Mouse (Mus musculus) lung, postnatal 0 days (tissue): ENCODE measurements around the gene Gm10272. TPM values are rescaled to one million over a fixed set of nuclear protein-coding genes. Genes with fewer than 3 reads are reported as not detected.
"Not testable (repeated sequence)": the region's sequence is repeated elsewhere in the genome, so short reads cannot be mapped to it uniquely, and the experiment has no call there.

Experiments
- ATAC-seq: fragments of 200-750 bp; cut with Nextera tagmentation; 2 replicates; pipeline ENCODE4 v1.8.0; 2017; ENCODE audit warnings: moderate library complexity
- DNase-seq: peaks from one replicate; pipeline ENCODE4 v3.0.0-alpha.2; 2016; ENCODE audit warnings: low spot score
- H3K27ac ChIP-seq: fragments of 300-500 bp; sonication (generic); 2 replicates; pipeline ENCODE4 v1.5.1; 2014; ENCODE audit warnings: antibody characterized with exemption, mild to moderate bottlenecking, low read length, mixed read lengths
- H3K27me3 ChIP-seq: fragments of 300-500 bp; sonication (generic); replicated peaks from 2 replicates; pipeline ENCODE4 v1.6.1; 2014; ENCODE audit warnings: low read length, mixed read lengths; ENCODE audit not compliant: insufficient read depth
- H3K36me3 ChIP-seq: fragments of 300-500 bp; sonication (generic); 2 replicates; pipeline ENCODE4 v1.6.1; 2014; ENCODE audit warnings: low read length, mixed read lengths; ENCODE audit not compliant: insufficient read depth
- H3K4me1 ChIP-seq: fragments of 300-500 bp; sonication (generic); 2 replicates; pipeline ENCODE4 v1.6.1; 2014; ENCODE audit warnings: antibody characterized with exemption, low read depth, low read length, mixed read lengths; ENCODE audit not compliant: insufficient read depth
- H3K4me2 ChIP-seq: fragments of 300-500 bp; sonication (generic); replicated peaks from 2 replicates; pipeline ENCODE4 v1.6.1; 2014; ENCODE audit warnings: low read depth, mild to moderate bottlenecking, low read length, moderate library complexity, mixed read lengths
- H3K4me3 ChIP-seq: fragments of 300-500 bp; sonication (generic); 2 replicates; pipeline ENCODE4 v1.5.1; 2014; ENCODE audit warnings: low read depth, low read length
- H3K9ac ChIP-seq: fragments of 300-500 bp; sonication (generic); replicated peaks from 2 replicates; pipeline ENCODE4 v1.6.1; 2014; ENCODE audit warnings: low read depth, mild to moderate bottlenecking
- H3K9me3 ChIP-seq: fragments of 300-500 bp; sonication (generic); 2 replicates; pipeline ENCODE4 v1.6.1; 2016; ENCODE audit warnings: low read length, mixed read lengths
- CTCF ChIP-seq: IDR thresholded peaks from 2 replicates; pipeline ENCODE4 v1.5.1; 2016; ENCODE audit warnings: antibody characterized with exemption, mild to moderate bottlenecking
- EP300 ChIP-seq: IDR thresholded peaks from 2 replicates; pipeline ENCODE4 v1.6.1; 2016; ENCODE audit warnings: antibody characterized with exemption, mild to moderate bottlenecking, control low read depth
- WGBS: fragments of 180-500 bp; shearing (Covaris S2); extraction: QIAGEN DNeasy Blood & Tissue Kit; methylation state at CpG from one replicate; pipeline ENCODE4 v1.1.7; 2014; 5-methylcytosine and 5-hydroxymethylcytosine counted together
- polyA plus RNA-seq: library from polyadenylated mRNA; unstranded; fragments of >200 nt; fragmentation: Nextera tagmentation; extraction: Ambion mirVana; gene quantifications from 2 replicates; pipeline ENCODE4 v1.2.1, GENCODE M21; 2015

Gm10272 gene
- polyA plus RNA-seq, 1 experiment from 2014 or later, result not detected

DNA sequence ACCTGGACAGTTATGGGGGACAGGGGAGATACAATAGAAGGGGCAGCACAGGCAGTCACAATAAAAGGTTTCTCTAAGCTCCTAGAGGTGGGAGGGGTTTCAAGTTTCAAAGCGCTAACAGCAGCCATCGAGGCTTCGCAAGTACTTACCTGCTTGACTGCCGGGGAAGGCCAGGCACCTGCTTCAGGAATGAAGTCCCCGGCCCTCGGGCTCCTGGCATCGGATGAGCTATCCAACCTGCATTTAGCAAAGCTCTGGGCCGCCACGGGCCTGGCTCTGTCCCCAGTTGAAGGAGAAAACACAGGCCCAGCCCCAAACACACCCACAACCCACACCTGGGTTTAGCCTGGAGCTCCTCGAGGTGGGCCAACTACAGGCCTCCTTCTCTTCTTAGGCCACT is 19.4 kb upstream of the Gm10272 start:
- DNase-seq, result no peak

DNA sequence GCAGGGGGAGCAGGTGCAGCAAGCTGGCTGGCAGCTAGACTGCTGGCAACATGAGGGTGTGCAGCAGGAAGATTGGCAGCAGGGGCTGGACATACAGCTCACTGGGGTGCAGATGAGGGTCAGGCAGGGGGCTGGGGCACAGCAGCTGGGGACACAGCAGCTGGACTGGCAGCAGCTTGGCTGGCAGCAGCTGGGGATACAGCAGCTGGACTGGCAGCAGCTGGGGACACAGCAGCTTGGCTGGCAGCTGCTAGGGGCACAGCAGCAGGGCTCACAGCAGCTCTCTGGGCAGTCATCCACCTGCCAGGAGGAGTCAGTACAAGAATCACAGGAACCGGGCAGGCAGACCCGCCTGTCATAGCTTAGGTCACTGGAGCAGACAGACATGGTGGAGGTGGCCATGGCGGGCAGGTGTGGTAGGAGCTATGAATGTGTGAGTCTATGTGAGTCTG is 16.0 kb upstream of the Gm10272 start, which contains the start of gene Gm19402:
Gene Gm19402 (minus strand): TSS at position 402 of the 452 bp plus-strand sequence.
- H3K36me3 ChIP-seq, H3K4me2 ChIP-seq, H3K4me1 ChIP-seq, DNase-seq, H3K4me3 ChIP-seq, H3K9me3 ChIP-seq, H3K9ac ChIP-seq, ATAC-seq, H3K27ac ChIP-seq, H3K27me3 ChIP-seq: not testable (repeated sequence)
- 61% methylated on average over 3 of the region's 3 CpGs for WGBS

More for the DNA sequence above, 19.4 kb upstream of the Gm10272 start:
- H3K9ac ChIP-seq, result no peak overlapping the region
- WGBS, result 19% methylated on average over 10 of the region's 10 CpGs
- 0 out of 2 replicates have a peak, but pooled peaks cover 7% of the 10 kb centered on the region for H3K27me3 ChIP-seq
- H3K4me1 ChIP-seq, result no peaks in the 10 kb centered on the region
- H3K4me3 ChIP-seq, result no peak overlapping the region
- no peaks in the 10 kb centered on the region for H3K36me3 ChIP-seq
- TF ChIP-seq EP300 (no peak), CTCF (no peak)
- no peaks in the 10 kb centered on the region for H3K9me3 ChIP-seq
- no peak for ATAC-seq
- H3K4me2 ChIP-seq, result no peak overlapping the region
- no peak overlapping the region for H3K27ac ChIP-seq

DNA sequence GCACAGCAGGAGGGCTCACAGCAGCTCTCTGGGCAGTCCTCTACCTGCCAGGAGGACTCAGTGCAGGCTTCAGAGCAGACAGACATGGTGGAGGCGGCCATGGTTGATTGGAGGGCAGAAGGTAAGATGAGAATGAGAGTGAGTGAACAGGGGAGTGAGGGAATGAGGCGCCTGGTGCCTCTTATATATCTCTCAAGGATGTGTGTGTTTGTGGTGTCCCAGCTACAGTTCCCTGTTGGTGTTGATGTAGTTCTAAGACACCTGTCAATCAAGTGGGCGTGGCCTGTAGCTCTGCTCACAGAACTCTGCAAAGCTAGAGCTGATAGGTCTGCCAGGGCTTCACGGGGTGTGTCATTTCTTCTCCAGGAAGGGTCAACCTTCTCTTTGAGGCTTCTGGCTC is 9.3 kb upstream of the Gm10272 start, which contains the start of gene Gm9508:
Gene Gm9508 (minus strand): TSS at position 101 of the 400 bp plus-strand sequence.
- no peaks in the 10 kb centered on the region for H3K4me1 ChIP-seq
- ATAC-seq, result no peak
- H3K4me3 ChIP-seq, result no peak within 1 kb of the TSS
- no peaks in the 10 kb centered on the region for H3K27me3 ChIP-seq
- no peak within 1 kb of the TSS for H3K4me2 ChIP-seq
- H3K27ac ChIP-seq, result no peak within 1 kb of the TSS
- no peaks in the 10 kb centered on the region for H3K36me3 ChIP-seq
- no peak for DNase-seq
- WGBS, result 19% methylated on average over 4 of the region's 4 CpGs
- H3K9ac ChIP-seq, result no peak within 1 kb of the TSS
- TF ChIP-seq EP300 (no peak), CTCF (no peak)
- H3K9me3 ChIP-seq, result no peaks in the 10 kb centered on the region

DNA sequence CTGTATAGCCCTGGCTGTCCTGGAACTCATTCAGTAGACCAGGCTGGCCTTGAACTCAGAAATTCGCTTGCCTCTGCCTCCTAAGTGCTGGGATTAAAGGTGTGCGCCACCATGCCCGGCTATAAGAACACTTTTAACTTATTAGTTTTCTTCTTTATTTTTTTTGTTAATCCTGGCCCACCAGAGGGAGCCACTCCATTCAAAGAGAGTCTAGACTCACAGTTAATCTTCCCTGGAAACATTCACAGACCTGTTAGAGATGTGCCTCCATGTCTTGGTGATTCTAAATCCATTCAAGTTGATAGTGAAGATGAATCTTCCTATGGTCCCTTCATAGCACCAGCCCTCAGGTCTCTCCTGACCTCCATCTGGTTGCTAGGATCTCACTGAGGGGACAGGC is 3.4 kb downstream of the Gm10272 start:
- no peak overlapping the region for H3K4me3 ChIP-seq
- H3K9me3 ChIP-seq, result no peaks in the 10 kb centered on the region
- no peaks in the 10 kb centered on the region for H3K27me3 ChIP-seq
- TF ChIP-seq CTCF (peak; percentile 26), EP300 (no peak)
- no peak overlapping the region for H3K27ac ChIP-seq
- no peaks in the 10 kb centered on the region for H3K36me3 ChIP-seq
- no peaks in the 10 kb centered on the region for H3K4me1 ChIP-seq
- ATAC-seq (no peak), DNase-seq (no peak)
- WGBS, result 63% methylated on average over 3 of the region's 3 CpGs
- H3K9ac ChIP-seq, result no peak overlapping the region
- no peak overlapping the region for H3K4me2 ChIP-seq

DNA sequence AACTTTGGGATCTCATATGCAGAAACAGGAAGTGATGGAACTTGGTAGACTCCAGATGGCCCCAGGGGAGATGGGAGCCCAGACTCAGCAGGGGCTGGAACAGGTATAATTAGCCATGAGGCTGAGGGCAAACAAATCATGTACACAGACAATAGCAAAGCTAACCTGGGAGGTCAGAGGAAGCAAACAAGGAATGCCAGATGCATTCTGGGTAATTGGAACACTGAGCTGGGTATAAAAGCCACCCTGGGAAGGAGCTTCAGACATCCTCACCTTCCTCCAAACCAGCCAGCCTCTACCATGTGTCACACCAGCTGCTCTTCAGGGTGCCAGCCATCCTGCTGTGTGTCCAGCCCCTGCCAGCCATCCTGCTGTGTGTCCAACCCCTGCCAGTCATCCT is 4.7 kb downstream of the Gm10272 start, which contains the start of gene Gm10024:
Gene Gm10024 (plus strand): TSS at position 301 of the 400 bp plus-strand sequence.
- not testable (repeated sequence) for H3K27ac ChIP-seq, H3K4me3 ChIP-seq, ATAC-seq, H3K4me1 ChIP-seq, H3K4me2 ChIP-seq, DNase-seq, H3K9me3 ChIP-seq, H3K36me3 ChIP-seq, H3K9ac ChIP-seq, H3K27me3 ChIP-seq

DNA sequence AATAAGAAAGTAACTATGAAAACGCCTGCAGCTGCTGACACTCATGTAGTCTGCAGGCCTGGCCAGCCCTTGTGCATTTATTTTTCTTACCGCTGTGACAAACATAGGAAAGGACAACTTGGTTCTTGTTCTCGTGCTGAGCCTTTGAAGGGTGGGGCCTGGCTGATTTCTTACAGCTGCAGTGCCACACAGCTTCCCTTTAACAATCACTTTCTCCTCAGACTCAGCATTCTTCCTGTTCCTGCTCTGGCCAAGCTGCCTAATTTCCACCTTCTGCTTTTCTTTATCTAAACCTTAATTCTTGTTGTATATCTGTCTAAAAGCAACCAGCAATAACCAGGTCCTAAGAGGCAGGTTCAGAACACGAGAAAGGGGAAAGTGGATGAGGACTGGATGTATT is 7.3 kb downstream of the Gm10272 start:
- DNase-seq (no peak), ATAC-seq (no peak)
- WGBS, result 45% methylated on average over 4 of the region's 4 CpGs
- TF ChIP-seq EP300, result no peak
- no peak for TF ChIP-seq CTCF
- Histone ChIP-seq H3K9ac (no peak overlapping the region), H3K4me1 (no peaks in the 10 kb centered on the region), H3K36me3 (no peaks in the 10 kb centered on the region), H3K27me3 (no peaks in the 10 kb centered on the region), H3K4me3 (no peak overlapping the region), H3K27ac (no peak overlapping the region), H3K9me3 (no peaks in the 10 kb centered on the region), H3K4me2 (no peak overlapping the region)

DNA sequence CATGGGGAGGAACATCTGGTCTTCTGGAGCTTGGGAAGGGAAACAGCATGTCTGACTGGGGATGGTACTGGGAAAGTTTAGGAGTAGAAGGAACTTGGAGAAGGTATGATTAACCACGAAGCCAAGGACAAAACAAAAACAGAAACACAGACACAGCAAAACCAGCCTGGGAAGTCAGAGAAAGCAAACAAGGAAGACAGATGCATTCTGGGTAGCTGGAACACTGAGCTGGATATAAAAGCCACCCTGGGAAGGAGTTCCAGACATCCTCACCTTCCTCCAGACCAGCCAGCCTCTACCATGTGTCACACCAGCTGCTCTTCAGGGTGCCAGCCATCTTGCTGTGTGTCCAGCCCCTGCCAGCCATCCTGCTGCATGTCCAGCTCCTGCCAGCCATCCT is 9.1 kb downstream of the Gm10272 start, which contains the start of gene Gm10142:
Gene Gm10142 (plus strand): TSS at position 301 of the 400 bp plus-strand sequence.
- Histone ChIP-seq H3K4me2 (no peak within 1 kb of the TSS), H3K4me3 (no peak within 1 kb of the TSS), H3K36me3 (no peaks in the 10 kb centered on the region), H3K4me1 (no peaks in the 10 kb centered on the region), H3K27ac (no peak within 1 kb of the TSS), H3K9me3 (no peaks in the 10 kb centered on the region), H3K27me3 (no peaks in the 10 kb centered on the region), H3K9ac (no peak within 1 kb of the TSS)
- no peak for TF ChIP-seq CTCF
- no peak for TF ChIP-seq EP300
- 65% methylated on average over 1 of the region's 1 CpGs for WGBS
- ATAC-seq (no peak), DNase-seq (no peak)

DNA sequence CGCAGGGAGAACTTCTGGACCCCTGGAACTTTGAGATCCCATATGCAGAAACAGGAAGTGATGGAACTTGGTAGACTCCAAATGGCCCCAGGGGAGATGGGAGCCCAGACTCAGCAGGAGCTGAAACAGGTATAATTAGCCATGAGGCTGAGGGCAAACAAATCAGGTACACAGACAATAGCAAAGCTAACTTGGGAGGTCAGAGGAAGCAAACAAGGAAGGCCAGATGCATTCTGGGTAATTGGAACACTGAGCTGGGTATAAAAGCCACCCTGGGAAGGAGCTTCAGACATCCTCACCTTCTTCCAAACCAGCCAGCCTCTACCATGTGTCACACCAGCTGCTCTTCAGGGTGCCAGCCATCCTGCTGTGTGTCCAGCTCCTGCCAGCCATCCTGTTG is 13.9 kb downstream of the Gm10272 start, which contains the start of gene Krtap12-1:
Gene Krtap12-1 (plus strand): TSS at position 301 of the 400 bp plus-strand sequence.
- WGBS, result 73% methylated on average over 1 of the region's 1 CpGs
- H3K4me1 ChIP-seq, ATAC-seq, H3K9ac ChIP-seq, H3K27ac ChIP-seq, H3K36me3 ChIP-seq, H3K9me3 ChIP-seq, H3K27me3 ChIP-seq, H3K4me3 ChIP-seq, DNase-seq, H3K4me2 ChIP-seq: not testable (repeated sequence)
